Mouse (Mus musculus) retina, postnatal 1 day (tissue): Measurements from ENCODE around the gene Ptov1.
A peak's percentile ranks its signal among the peaks of the same experiment; 100 is the strongest.

Experiments
- DNase-seq: peaks from one replicate; pipeline ENCODE4 v3.0.0-alpha.2; 2012

Ptov1 gene

GRCm38 (mm10) chr7:44838073-44838472 lies 31.5 kb downstream of the Ptov1 start:
- DNase-seq, result no peak

GRCm38 (mm10) chr7:44836423-44837053 lies 33.0 kb downstream of the Ptov1 start:
- no peak for DNase-seq

- no peak for DNase-seq
Observed at GRCm38 (mm10) chr7:44836016-44836404, 33.6 kb downstream of the Ptov1 start.

- DNase-seq, result no peak
Observed at GRCm38 (mm10) chr7:44835373-44836015, 34.1 kb downstream of the Ptov1 start.

GRCm38 (mm10) chr7:44832763-44833162 lies 36.8 kb downstream of the Ptov1 start:
- no peak for DNase-seq

GRCm38 (mm10) chr7:44828706-44829105 lies 40.9 kb downstream of the Ptov1 start:
- no peak for DNase-seq

GRCm38 (mm10) chr7:44826771-44827170 lies 42.8 kb downstream of the Ptov1 start:
- DNase-seq, result no peak

GRCm38 (mm10) chr7:44824872-44825271 lies 44.7 kb downstream of the Ptov1 start:
- peak; percentile 87 for DNase-seq

GRCm38 (mm10) chr7:44823409-44823808 lies 46.2 kb downstream of the Ptov1 start:
- peak; percentile 44 for DNase-seq

GRCm38 (mm10) chr7:44821666-44822448 lies 47.7 kb downstream of the Ptov1 start:
- no peak for DNase-seq

GRCm38 (mm10) chr7:44820525-44820924 lies 49.1 kb downstream of the Ptov1 start:
- no peak for DNase-seq

GRCm38 (mm10) chr7:44819863-44820262 lies 49.7 kb downstream of the Ptov1 start:
- no peak for DNase-seq

GRCm38 (mm10) chr7:44819391-44819790 lies 50.2 kb downstream of the Ptov1 start:
- DNase-seq, result no peak

GRCm38 (mm10) chr7:44818751-44819235 lies 50.8 kb downstream of the Ptov1 start:
- DNase-seq, result peak; percentile 54

- DNase-seq, result peak; percentile 42
Observed at GRCm38 (mm10) chr7:44818164-44818563, 51.4 kb downstream of the Ptov1 start.

- no peak for DNase-seq
Observed at GRCm38 (mm10) chr7:44817441-44817840, 52.1 kb downstream of the Ptov1 start.

- DNase-seq, result no peak
Observed at GRCm38 (mm10) chr7:44816470-44817021, 53.0 kb downstream of the Ptov1 start, which contains the start of gene Atf5. Gene Atf5 (minus strand): TSS chr7:44816658.

GRCm38 (mm10) chr7:44815721-44816469 lies 53.7 kb downstream of the Ptov1 start, which contains the start of the genes Nup62 and Il4i1:
Gene Nup62 (plus strand): TSS chr7:44816088.
Gene Il4i1 (plus strand): TSS chr7:44816387.
- peak; percentile 99 for DNase-seq

GRCm38 (mm10) chr7:44814952-44815553 lies 54.5 kb downstream of the Ptov1 start:
- no peak for DNase-seq

- no peak for DNase-seq
Observed at GRCm38 (mm10) chr7:44814423-44814822, 55.2 kb downstream of the Ptov1 start.

- no peak for DNase-seq
Observed at GRCm38 (mm10) chr7:44813985-44814384, 55.6 kb downstream of the Ptov1 start.
